Mouse (Mus musculus): Measurements from ENCODE around the gene Scaf4. TPM values are rescaled to one million over a fixed set of nuclear protein-coding genes. Genes with fewer than 3 reads are reported as not detected.
"Not testable (repeated sequence)": the region's sequence is repeated elsewhere in the genome, so short reads cannot be mapped to it uniquely, and the experiment has no call there.

Gene Scaf4
- polyA plus RNA-seq, 1 experiment from 2014 or later, result 9.3 TPM

DNA sequence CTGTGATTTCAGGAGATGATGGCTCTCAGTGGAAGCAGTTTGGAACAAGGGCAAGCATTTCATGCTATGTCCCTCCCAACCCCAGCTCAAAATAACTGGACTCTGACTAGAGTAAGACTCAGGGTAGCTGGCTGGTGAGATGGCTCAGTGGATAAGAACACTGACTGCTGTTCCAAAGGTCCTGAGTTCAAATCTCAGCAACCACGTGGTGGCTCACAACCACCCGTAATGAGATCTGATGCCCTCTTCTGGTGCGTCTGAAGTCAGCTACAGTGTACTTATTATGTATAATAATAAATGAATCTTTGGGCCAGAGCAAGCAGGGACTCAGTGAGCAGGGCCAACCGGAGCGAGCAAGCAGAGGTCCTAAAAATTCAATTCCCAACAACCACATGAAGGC lies 68.4 kb downstream of the Scaf4 start:
- H3K4me2 ChIP-seq (replicated peaks; ENCODE audit: low read depth); H3K9me3 ChIP-seq (ENCODE audit: control insufficient read depth); H3K9ac ChIP-seq (ENCODE audit: low read depth, low read length); ATAC-seq; H3K4me3 ChIP-seq (ENCODE audit: low read depth, low read length); H3K27me3 ChIP-seq (replicated peaks; ENCODE audit: control insufficient read depth, insufficient read depth, low read length); H3K36me3 ChIP-seq (ENCODE audit: control insufficient read depth, insufficient read depth); H3K4me1 ChIP-seq (replicated peaks; ENCODE audit: control insufficient read depth, insufficient read depth, low read length); H3K27ac ChIP-seq (ENCODE audit: low read depth, low read length): not testable (repeated sequence)
- WGBS, result 81% methylated on average over 5 of the region's 5 CpGs
- TF ChIP-seq CTCF (IDR thresholded peaks at IDR 0.05; ENCODE audit: low read depth), result 0 out of 2 replicates have a peak, but pooled peaks have one; percentile 13

DNA sequence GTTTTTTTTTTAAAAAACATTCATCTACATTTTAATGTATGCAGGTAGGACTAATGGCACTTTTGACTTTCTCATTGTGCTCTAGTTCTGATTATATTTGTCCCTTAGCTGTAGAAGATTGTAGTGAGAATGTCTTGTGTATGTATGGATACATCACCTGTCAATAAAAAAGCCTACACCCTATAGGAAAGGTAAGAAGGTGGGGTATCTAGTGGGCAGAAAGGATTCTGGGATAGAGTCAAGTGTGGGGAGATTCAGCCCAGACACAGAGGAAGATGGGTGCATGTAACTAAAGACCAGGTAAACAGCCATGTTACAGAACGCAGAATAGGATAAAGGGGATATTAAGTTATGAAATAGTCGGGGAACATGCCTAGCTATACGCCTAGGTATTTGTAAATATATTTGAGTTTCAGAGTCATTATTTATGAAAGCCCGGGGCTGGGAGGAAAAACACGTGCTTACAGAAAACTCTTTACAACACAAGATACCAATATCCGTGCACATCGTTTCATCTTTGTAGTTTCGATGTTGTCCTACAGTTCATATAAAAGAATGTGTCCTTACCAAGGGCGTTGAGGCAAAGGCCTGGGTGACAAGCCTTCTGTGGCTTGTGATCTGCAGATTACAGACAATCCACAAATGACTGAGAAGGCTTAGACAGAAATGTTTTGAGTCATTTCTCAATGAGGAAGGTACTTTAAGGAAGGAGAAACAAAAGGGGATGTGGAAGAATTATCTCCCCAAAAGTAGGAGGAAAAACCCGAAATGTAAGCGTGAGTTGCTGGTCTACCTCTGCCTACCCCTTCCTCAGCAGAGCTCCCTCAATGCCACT lies 69.4 kb downstream of the Scaf4 start:
- Histone ChIP-seq H3K4me2 (replicated peaks; ENCODE audit: low read depth) (no peak overlapping the region), H3K9ac (ENCODE audit: low read depth, low read length) (no peak overlapping the region), H3K36me3 (ENCODE audit: control insufficient read depth, insufficient read depth) (no peaks in the 10 kb centered on the region), H3K4me3 (ENCODE audit: low read depth, low read length) (no peak overlapping the region), H3K27ac (ENCODE audit: low read depth, low read length) (no peak overlapping the region), H3K4me1 (replicated peaks; ENCODE audit: control insufficient read depth, insufficient read depth, low read length) (peaks cover 4% of the 10 kb centered on the region; the same call in 1 of the 2 replicates), H3K27me3 (replicated peaks; ENCODE audit: control insufficient read depth, insufficient read depth, low read length) (no peaks in the 10 kb centered on the region), H3K9me3 (ENCODE audit: control insufficient read depth) (no peaks in the 10 kb centered on the region)
- ATAC-seq, result no peak
- WGBS, result 91% methylated on average over 11 of the region's 11 CpGs
- no peak for TF ChIP-seq CTCF (IDR thresholded peaks at IDR 0.05; ENCODE audit: low read depth)

DNA sequence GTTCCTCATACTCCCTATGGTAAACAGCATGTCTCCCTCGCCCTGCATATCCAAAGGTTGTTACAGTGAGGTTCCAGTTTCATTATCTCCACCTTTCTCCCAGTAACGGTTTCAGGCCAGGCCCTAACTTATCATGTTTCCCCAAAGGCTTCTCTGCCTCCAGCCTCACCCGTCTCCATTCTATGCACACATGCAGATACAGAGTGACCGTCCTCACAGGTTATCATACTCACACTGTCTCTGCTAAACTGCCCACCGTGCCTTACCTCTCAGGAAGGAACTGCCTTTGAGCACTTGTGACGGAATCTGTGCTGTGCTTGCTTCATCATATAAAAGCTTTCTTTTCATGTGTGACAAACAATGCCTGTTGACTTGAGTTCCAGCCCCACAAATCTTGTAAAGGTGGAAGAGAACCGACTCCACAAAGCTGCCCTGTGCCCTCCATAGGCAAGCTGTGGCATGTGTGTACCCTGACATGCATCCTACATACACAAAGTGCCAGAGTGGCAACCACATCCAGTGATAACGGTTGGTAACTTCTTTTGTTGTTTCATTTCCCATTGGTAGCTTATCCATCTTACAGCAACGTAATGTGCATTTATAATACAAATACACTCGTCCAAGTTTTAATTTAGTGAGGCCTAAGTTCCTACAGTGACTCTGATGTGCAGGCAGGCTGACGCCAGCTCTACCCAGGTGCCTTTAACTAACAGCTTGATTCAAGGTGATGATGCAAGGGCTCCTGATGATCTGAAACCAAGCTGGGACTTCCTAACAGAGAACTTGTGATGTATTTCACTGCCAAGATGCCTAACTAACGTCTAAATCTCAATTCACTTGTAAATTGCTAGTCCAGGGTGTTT lies 70.6 kb downstream of the Scaf4 start:
- TF ChIP-seq CTCF (IDR thresholded peaks at IDR 0.05; ENCODE audit: low read depth), result no peak
- Histone ChIP-seq H3K27me3 (replicated peaks; ENCODE audit: control insufficient read depth, insufficient read depth, low read length) (no peaks in the 10 kb centered on the region), H3K4me3 (ENCODE audit: low read depth, low read length) (no peak overlapping the region), H3K4me2 (replicated peaks; ENCODE audit: low read depth) (no peak overlapping the region), H3K9ac (ENCODE audit: low read depth, low read length) (no peak overlapping the region), H3K9me3 (ENCODE audit: control insufficient read depth) (no peaks in the 10 kb centered on the region), H3K27ac (ENCODE audit: low read depth, low read length) (no peak overlapping the region), H3K4me1 (replicated peaks; ENCODE audit: control insufficient read depth, insufficient read depth, low read length) (peaks cover 4% of the 10 kb centered on the region; the same call in 1 of the 2 replicates), H3K36me3 (ENCODE audit: control insufficient read depth, insufficient read depth) (no peaks in the 10 kb centered on the region)
- WGBS, result 65% methylated on average over 12 of the region's 12 CpGs
- ATAC-seq, result no peak

DNA sequence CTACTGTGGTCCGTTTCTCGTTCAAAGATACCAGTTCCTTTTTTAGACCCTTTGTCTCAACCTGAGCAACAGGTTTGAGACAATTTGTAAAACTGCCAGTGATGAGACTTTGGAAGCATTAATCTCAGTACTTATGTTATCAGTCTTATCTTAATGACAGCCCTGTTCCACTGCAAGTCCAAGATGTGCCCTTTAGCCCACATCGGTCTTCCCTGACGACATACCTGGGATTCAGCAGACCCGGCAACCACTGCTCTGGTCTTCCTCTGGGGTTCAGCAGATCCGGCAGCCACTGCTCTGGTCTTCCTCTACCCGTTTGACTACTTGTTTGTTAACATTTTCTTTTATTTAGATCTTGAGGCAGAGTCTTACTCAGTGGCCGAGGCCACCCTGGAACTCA lies 72.5 kb downstream of the Scaf4 start:
- no peaks in the 10 kb centered on the region for H3K9me3 ChIP-seq (ENCODE audit: control insufficient read depth)
- H3K4me3 ChIP-seq (ENCODE audit: low read depth, low read length), result no peak overlapping the region
- H3K27ac ChIP-seq (ENCODE audit: low read depth, low read length), result no peak overlapping the region
- TF ChIP-seq CTCF (IDR thresholded peaks at IDR 0.05; ENCODE audit: low read depth), result no peak
- H3K27me3 ChIP-seq (replicated peaks; ENCODE audit: control insufficient read depth, insufficient read depth, low read length), result no peaks in the 10 kb centered on the region
- H3K9ac ChIP-seq (ENCODE audit: low read depth, low read length), result no peak overlapping the region
- ATAC-seq, result peak; percentile 82
- H3K4me1 ChIP-seq (replicated peaks; ENCODE audit: control insufficient read depth, insufficient read depth, low read length), result peaks cover 4% of the 10 kb centered on the region; the same call in 1 of the 2 replicates
- no peaks in the 10 kb centered on the region for H3K36me3 ChIP-seq (ENCODE audit: control insufficient read depth, insufficient read depth)
- 33% methylated on average over 8 of the region's 8 CpGs for WGBS
- no peak overlapping the region; the same call in 1 of the 2 replicates for H3K4me2 ChIP-seq (replicated peaks; ENCODE audit: low read depth)

DNA sequence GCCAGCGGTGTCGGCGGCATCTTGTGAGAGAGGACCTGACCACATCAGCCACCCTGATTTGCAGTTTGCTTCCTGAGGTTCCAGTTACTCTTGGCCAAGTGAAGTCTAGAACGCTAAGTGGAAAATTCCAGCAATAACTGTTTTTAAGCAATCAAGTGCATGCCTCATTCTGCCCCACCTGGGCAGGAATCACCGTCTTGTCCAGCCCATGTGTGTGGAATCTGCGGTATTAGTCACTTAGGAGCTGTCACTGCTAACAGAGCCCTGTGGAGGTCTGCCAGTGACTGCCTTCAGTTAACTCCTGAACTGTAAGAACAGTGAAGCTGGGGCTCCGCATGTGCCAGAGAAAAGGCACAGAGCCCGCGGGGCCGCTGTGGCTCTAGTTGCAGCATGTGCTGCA lies 73.6 kb downstream of the Scaf4 start:
- ATAC-seq, result no peak
- WGBS, result 64% methylated on average over 10 of the region's 10 CpGs
- H3K4me2 ChIP-seq (replicated peaks; ENCODE audit: low read depth), result no peak overlapping the region
- H3K4me3 ChIP-seq (ENCODE audit: low read depth, low read length), result no peak overlapping the region
- no peaks in the 10 kb centered on the region for H3K4me1 ChIP-seq (replicated peaks; ENCODE audit: control insufficient read depth, insufficient read depth, low read length)
- no peak overlapping the region for H3K9ac ChIP-seq (ENCODE audit: low read depth, low read length)
- no peak overlapping the region for H3K27ac ChIP-seq (ENCODE audit: low read depth, low read length)
- H3K36me3 ChIP-seq (ENCODE audit: control insufficient read depth, insufficient read depth), result no peaks in the 10 kb centered on the region
- no peaks in the 10 kb centered on the region for H3K9me3 ChIP-seq (ENCODE audit: control insufficient read depth)
- no peak for TF ChIP-seq CTCF (IDR thresholded peaks at IDR 0.05; ENCODE audit: low read depth)
- H3K27me3 ChIP-seq (replicated peaks; ENCODE audit: control insufficient read depth, insufficient read depth, low read length), result no peaks in the 10 kb centered on the region

DNA sequence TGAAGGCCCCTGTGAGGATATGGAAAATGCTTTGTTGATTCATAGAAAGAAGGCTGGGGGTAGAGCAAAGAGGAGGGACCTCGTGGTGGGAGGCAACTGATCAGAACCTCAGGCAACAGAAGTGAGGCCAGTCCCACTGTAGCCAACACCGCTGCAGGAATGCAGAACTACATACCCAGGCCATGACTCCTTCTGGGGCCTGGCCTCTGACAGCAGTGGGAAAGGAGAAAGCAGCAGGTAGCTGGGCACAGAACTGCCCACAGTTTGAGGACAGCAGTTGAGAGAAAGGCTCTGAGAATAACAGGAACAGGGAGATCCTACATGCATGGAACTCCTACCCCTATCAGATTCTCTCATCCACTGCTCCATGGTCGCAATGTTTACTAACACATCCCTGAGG lies 75.3 kb downstream of the Scaf4 start:
- WGBS, result 76% methylated on average over 3 of the region's 3 CpGs
- TF ChIP-seq CTCF (IDR thresholded peaks at IDR 0.05; ENCODE audit: low read depth), result no peak
- ATAC-seq, result no peak

More for the DNA sequence above, 75.3 kb downstream of the Scaf4 start:
- Histone ChIP-seq H3K4me3 (ENCODE audit: low read depth, low read length) (no peak overlapping the region), H3K9me3 (ENCODE audit: control insufficient read depth) (no peaks in the 10 kb centered on the region), H3K36me3 (ENCODE audit: control insufficient read depth, insufficient read depth) (no peaks in the 10 kb centered on the region), H3K9ac (ENCODE audit: low read depth, low read length) (no peak overlapping the region), H3K4me2 (replicated peaks; ENCODE audit: low read depth) (no peak overlapping the region), H3K27me3 (replicated peaks; ENCODE audit: control insufficient read depth, insufficient read depth, low read length) (no peaks in the 10 kb centered on the region), H3K27ac (ENCODE audit: low read depth, low read length) (no peak overlapping the region), H3K4me1 (replicated peaks; ENCODE audit: control insufficient read depth, insufficient read depth, low read length) (no peaks in the 10 kb centered on the region)

All from intestine, postnatal 0 days (tissue).